Mouse (Mus musculus) urinary bladder, postnatal 36 days (tissue): ENCODE measurements around the gene Olfr551.
"Not testable (repeated sequence)": the region's sequence is repeated elsewhere in the genome, so short reads cannot be mapped to it uniquely, and the experiment has no call there.

ENCODE experiments used
- DNase-seq, 2 experiments: peaks; one replicate each; pipeline ENCODE4 v3.0.0; 2022; ENCODE audit warnings: low spot score in 2 of 2, mixed read lengths in 1 of 2

Olfr551 gene

DNA sequence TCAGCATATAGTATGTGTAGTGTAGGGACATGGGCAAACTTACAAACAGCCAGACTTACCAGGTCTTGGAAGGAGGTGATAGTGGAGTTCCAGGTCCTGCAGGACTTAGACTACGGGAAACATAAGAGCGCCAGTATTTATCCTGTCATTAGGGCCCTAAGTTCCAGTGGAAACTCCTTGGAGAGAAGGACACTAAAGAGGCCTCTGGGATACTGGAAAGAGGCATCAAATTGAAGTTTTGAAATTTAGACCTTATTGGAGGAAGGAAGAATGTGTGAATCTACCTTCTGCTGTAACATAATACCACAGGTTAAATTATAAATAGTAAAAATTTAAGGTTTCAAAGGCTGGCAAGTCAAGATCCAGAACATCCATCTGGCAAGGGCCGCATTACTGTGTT lies at the start of gene Olfr551:
Gene Olfr551, minus strand, starts transcription at position 101 of the 400 bp plus-strand sequence.
- no peak for DNase-seq

DNA sequence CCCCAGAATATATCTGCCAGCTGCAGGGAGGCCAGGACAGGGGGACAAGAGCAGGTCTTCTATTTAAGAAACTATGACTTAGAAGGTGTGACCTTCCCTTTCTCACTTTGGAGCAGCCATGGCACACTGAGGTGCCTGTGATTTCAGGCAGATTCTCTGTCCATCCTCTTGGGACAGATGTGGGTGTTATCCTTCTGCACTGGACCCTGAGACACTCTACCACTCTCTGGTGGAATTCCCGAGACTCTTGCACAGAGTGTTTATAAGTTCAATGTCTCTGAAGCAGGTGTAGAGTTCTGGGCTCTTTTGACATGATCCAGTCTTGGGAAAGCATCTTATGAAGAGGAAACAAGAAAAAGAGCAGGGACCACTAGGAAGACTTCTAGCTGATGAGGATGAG lies 46.4 kb upstream of the Olfr551 start, which contains the start of gene Olfr554:
Gene Olfr554, plus strand, starts transcription at position 301 of the 400 bp plus-strand sequence.
- DNase-seq: no peak

DNA sequence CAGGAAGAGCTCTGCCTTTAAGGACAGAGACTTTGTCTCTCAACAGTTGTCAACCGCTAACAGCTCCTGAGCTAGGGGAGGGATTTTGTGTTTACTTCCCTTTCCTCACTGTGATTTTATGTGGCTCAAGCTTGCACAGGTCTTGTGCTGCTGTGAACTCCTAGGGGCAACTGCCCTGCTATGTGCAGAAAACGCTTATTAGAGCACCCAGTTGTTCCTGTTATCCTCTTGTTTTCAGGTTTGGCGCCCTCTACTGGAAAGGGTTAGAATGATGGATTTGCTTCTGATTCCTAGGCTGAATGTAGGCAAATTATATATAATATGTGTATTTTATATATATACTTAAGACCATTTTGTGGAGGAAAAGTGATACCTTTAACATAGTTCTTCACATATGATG lies 45.0 kb upstream of the Olfr551 start:
- peak; percentile 18 to 26 for DNase-seq

DNA sequence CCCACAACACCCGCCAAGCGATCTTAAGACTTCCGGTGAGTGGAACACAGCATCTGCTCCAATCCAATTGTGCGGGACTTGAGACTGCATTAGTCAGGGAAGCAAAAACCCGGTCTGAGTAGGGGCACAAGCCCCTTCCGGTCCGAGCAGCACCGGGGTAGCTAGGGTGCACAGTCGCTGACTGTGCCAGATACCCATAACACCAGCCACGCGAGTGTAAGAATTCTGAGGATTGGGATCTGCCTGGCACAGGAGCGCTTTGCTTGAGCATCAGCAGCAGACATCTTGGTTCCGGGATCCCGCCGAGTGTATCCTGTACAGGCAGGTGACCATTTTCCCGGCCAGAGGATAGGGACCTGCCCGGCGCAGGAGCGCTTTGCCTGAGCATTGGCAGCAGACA lies 28.7 kb upstream of the Olfr551 start:
- not testable (repeated sequence) for DNase-seq

DNA sequence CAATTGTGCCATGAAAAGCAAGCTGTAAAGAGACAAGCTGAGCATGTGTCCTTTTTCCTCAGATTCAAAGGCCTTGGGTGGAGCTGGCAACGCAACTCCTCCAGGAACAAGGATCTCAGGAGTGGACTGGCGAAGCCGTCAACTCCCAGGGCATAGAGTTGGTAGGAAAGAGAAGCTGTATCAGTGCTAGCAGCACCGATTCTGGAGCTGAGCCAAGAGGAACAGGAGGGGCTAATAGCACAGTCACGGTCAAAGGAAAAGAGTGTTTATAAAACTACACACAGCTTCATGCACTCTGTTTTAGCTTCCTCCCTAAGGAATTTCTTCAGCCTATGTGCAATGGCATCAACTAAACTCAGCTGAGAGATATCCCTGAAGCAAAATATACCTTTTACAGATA lies 27.9 kb upstream of the Olfr551 start:
- no peak for DNase-seq

DNA sequence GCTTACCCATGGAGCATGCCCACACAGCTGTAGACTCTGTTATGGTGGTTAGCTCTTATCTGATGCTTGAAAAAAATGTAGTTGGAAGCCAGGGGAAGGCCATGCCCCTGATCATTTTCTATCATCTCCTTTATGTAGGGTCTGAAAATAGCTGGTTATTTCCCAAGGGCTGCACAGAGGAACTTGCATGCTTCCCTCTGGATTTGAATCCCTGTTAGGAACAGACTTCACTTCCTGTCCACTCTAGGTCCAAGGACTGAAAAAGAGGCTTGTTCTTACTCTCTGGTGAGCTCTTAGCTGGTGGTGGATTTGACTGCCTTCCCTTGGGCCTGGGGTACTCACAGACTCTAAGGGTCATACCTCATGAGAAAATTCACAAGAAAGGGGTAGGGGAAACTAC lies 26.4 kb upstream of the Olfr551 start, which contains the start of gene Olfr553:
Gene Olfr553, minus strand, starts transcription at position 101 of the 400 bp plus-strand sequence.
- no peak for DNase-seq

DNA sequence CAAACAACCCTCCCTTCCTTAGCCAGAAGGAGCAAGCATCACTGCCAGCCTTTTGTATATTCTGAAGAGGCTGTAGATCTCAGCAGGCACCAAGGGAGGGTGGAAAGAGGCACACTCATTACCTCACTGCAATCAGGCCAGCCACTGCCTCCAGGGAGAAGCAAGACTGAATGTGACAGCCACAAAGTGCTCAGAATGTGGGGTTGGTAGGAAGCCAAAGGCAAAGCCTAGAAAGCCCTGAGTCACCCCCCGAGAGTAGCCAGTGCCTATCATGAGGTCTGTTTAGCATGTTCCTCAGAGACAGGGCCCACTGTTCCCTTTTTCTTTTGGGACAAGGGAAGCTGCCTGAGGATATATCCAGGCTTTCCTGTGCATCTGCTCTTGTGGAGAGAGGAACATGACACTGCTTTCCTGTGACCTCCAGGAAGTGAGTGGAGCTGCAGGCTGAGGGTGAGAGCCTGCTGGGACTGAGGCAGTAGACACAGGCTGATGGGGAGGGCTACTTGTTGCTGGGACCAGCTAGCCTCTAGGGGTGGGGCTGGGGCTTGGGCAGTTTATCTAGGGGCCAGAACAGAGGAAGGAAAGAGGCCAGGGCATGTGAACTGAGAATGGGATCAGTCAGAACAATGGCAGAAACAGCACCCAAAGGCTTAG lies 5.8 kb upstream of the Olfr551 start, which contains the start of gene Olfr552:
Gene Olfr552, plus strand, starts transcription at position 393 of the 654 bp plus-strand sequence.
- no peak for DNase-seq

DNA sequence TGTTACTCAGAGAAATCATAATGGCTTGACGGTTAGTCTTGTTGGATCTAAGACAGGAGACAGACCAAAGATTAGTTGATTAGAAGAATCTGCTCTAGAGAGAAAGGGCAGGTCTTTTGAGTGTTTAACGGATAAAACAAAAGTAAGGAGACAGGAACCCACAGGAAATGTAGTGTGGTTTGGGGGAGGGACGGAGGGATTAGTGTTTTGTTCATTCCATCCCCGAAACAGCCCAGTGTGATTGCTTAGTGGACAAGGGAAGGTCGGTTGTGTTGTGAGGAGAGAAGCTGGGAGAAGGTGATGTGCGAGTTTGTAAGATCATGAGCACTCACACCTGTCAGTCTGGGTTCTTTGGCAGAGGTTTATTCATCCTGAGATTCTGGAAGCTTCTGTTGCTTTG lies 15.7 kb downstream of the Olfr551 start:
- no peak for DNase-seq

DNA sequence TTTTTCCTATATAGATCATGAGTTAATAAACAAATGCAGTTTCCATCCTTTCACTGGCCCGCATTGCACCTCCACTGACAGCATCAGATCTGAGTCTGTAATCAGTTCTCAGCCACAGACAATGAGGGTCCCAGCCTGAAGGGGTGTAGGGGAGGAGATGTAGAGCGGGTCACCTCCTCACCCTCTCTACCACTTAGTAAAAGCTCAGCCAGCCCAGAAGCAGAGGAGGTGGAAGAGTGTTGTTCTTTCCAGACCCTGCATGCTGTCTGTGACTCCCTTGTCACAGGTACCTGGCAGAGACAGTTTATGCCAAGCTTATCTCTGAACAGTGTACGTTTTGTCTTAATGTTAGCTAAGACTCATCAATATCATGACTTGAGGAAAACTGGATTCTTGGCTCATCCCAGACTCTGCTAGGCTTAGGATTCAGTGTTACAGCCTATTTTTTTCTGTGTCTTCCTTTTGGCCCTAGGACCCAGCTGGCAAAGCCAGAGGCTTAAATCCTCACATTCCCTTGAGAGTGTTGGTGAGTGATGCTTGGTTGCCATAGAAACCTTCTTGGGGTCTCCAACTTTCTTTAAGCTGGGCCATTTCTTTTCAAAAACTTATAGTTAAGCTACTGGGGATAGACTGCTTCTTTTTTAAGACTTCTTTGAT lies 18.4 kb downstream of the Olfr551 start:
- no peak for DNase-seq

DNA sequence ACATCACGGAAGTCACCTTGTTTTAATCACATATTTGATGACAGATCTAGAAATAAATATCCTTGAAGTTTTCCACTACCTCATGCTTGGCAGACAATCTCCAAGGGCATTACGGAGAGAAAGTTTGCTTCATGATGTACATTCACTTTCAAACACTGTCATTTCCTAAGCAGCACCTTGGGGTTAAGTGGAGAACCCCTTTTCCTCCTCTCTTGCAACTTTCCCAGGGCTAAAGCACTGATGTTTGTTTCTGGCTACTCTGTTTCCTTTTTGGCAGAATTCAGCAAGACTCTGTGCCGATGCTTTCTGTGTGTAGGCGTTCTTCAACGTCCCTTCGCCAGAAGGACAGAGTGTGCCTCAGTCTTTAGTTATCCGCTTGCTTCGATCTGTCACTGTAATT lies 20.5 kb downstream of the Olfr551 start, which contains the start of gene Olfr550:
Gene Olfr550, plus strand, starts transcription at position 301 of the 400 bp plus-strand sequence.
- no peak for DNase-seq

DNA sequence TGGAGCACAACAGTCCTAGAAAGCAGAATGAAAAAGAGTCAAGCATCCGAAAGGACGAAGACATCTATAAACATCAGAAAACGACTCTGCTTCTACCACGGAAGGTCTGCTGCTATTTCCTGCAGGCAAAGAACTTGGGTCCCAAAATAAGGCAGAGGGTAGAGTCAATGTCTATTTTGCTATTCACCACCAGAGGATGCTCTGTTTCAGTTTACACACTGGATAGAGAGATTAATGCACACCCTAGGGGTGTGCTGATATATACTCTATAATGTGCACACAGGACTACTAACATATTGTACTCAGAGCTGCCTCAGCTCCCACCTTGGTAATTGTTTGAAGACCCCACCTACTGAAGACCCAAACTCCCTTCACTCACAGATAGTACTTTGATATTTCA lies 25.5 kb downstream of the Olfr551 start:
- no peak for DNase-seq

DNA sequence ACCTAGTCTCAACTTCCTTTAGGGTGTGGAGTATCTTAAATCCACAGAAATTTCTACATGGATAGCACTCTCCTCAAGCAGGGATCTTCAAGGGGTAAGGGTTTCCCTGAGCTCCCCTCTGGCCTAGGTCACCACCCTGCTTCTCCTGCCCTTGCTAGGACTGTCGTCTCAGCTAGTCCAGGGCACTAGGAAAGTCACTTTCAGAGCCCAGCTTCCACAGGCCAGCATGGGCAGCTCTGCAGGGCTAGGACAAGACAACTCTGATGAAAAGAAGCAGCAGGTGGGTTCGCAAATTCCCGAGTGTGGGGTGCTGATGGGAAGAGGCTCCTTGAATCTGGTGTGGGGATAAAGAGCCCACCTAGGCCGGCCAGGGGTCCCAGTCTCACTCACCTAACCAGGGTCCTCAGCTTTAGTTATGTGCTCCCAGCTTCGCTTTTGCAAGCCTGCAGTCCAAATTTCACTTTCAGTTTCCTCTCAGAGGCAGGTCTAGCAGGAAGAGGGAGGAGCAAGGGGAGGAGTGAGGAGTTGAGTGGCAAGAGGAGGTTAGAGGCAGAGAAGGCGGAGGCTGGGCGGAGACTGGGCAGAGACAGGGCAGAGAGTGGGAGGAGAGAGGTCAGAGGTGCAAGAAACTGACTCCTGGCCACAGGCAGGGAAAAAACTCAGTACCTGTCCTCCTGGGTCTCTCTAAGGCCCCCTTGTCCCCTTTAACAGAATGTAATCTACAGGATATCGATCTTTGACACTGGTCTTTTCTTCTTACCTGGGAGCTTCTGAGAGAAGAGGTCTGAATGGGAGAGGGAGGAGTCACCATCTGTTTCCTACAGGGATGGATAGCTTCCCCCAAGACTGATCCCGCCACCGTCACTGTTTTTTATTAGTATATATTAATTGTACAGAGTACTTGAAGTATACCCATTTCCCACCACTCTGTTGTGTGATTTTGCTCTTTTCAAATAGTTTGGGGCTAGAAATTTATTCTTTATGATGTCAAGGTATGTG lies 26.4 kb downstream of the Olfr551 start, which contains the start of gene Trim21:
Gene Trim21, minus strand, starts transcription at position 488 of the 999 bp plus-strand sequence.
- peak; percentile 87 to 89 for DNase-seq

DNA sequence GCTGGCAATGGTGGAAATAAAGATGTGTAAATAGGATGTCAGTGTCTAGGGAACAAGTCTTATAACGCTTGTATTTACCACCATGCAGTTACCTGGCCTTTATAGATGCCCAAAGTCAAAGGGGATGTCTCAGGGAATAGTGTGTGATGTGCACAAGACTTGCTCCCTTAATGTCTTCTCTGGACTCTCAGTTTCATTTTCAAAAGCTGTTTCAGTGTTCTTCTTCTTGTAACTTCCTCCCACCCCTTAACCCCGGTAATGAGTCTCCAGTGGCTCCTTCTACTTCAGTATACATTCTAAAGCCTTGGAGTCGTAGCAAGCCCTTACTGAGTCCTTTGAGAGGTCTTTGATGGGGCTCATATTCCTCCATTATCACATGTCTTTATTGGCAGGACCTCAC lies 38.4 kb downstream of the Olfr551 start:
- no peak for DNase-seq

DNA sequence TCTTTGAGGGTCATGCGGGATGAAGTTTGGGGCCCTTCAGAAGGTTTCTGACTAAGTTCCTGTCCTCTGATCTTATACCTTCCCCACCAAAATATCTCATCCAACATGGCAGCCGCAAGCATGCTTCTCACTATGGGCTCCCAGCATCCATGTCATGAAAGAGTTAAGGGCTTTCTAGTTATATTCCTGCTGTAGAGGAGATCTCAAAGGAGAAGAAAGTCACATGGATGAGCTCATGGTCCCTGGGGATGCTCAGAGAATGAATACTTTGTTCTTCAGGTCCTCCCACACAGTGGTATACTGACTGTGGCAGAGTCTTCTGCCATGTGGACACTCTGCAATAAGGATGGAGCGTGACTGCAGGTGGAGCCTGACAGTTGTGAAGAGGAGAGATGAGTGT lies 42.1 kb downstream of the Olfr551 start, which contains the start of gene Olfr549:
Gene Olfr549, plus strand, starts transcription at position 301 of the 400 bp plus-strand sequence.
- DNase-seq: no peak

DNA sequence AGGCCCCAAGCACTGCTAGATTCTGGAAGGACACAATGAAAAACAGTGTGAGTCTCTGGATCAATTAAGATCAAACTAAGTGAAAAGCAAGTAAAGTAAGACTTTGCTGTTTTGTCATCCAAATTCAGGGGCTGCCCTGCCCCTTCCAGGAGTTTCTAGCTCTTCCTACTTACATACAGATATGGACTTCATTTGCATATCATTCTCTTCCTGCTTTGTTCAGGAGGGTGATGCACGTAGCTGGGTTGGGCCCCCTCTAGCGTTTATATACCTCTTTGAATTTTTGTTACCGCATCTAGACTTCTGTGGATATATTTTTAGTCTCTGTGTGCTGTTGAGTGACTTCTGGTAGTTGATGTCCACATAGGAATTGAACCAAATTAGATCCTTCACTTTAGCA lies 50.4 kb downstream of the Olfr551 start:
- no peak for DNase-seq

DNA sequence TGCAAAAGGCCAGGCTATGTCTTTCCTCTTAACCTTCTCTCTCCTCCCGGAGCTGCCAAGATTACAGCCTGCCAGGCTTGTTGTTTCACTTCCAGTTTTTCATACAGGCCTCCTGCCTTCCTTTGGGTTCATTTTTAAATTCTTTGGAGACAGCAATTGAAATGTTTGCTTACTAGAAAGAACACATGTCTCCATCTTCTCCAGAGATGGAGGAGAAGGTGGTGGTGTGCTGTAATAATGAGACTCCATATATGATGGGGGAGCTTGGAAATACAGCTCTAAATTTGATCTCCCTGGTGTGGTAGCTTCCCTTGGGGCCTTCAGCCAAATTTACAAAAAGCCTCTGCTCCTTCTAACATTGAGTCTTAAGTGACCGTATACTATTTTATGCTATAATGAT lies 51.1 kb downstream of the Olfr551 start, which contains the start of gene Olfr548-ps1:
Gene Olfr548-ps1, plus strand, starts transcription at position 301 of the 400 bp plus-strand sequence.
- no peak for DNase-seq

DNA sequence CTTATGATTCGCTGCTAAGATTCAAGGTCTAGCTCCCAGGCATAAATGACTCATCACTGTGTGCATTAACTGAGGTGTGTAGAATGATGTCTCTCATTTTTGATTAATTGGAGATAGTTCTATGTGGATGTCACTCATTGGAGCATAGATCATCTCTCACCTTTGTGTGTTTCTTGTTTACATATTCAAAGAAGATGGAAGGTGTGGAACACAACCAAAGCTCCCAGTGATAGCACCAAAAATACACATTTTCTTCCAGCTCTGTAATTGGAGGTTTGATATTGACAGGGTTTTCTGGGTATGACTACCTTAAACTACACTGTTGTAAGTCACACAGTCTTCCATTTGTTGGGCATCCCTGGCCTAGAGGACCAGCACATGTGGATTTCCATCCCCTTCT lies 57.2 kb downstream of the Olfr551 start, which contains the start of gene Olfr547:
Gene Olfr547, plus strand, starts transcription at position 301 of the 400 bp plus-strand sequence.
- no peak for DNase-seq
